Mouse (Mus musculus) embryonic facial prominence, embryonic 11.5 days (tissue): ENCODE results near the gene Naa10. TPM values are rescaled to one million over a fixed set of nuclear protein-coding genes. Genes with fewer than 3 reads are reported as not detected.

Experiments
- ATAC-seq: fragments of 200-750 bp; cut with Nextera tagmentation; replicated peaks from 2 replicates; pipeline ENCODE4 v1.8.0; 2017; ENCODE audit warnings: low read depth; ENCODE audit not compliant: insufficient number of reproducible peaks, low FRiP score, low TSS enrichment
- DNase-seq: peaks from one replicate; pipeline ENCODE4 v3.0.0-alpha.2; 2015; ENCODE audit warnings: low spot score
- H3K27ac ChIP-seq: fragments of 300-500 bp; sonication (generic); replicated peaks from 2 replicates; pipeline ENCODE4 v1.5.1; 2014; ENCODE audit warnings: mild to moderate bottlenecking, low read depth, low read length, control low read depth
- H3K27me3 ChIP-seq: fragments of 300-500 bp; sonication (generic); 2 replicates; pipeline ENCODE4 v1.6.1; 2014; ENCODE audit warnings: mild to moderate bottlenecking, low read length, moderate library complexity, mixed read lengths; ENCODE audit not compliant: control insufficient read depth, insufficient read depth
- H3K36me3 ChIP-seq: fragments of 300-500 bp; sonication (generic); replicated peaks from 2 replicates; pipeline ENCODE4 v1.6.1; 2014; ENCODE audit warnings: low read depth, mild to moderate bottlenecking, low read length, moderate library complexity, mixed read lengths; ENCODE audit not compliant: control insufficient read depth, insufficient read depth
- H3K4me1 ChIP-seq: fragments of 300-500 bp; sonication (generic); 2 replicates; pipeline ENCODE4 v1.6.1; 2014; ENCODE audit warnings: low read length, mixed read lengths; ENCODE audit not compliant: control insufficient read depth, insufficient read depth
- H3K4me2 ChIP-seq: fragments of 300-500 bp; sonication (generic); 2 replicates; pipeline ENCODE4 v1.6.1; 2014; ENCODE audit warnings: low read depth, mild to moderate bottlenecking, control low read depth, low read length, moderate library complexity
- H3K4me3 ChIP-seq: fragments of 300-500 bp; sonication (generic); 2 replicates; pipeline ENCODE4 v1.5.1; 2014; ENCODE audit warnings: low read depth, low read length, control low read depth
- H3K9ac ChIP-seq: fragments of 300-500 bp; sonication (generic); replicated peaks from 2 replicates; pipeline ENCODE4 v1.6.1; 2014; ENCODE audit warnings: mild to moderate bottlenecking, control low read depth, low read length
- H3K9me3 ChIP-seq: fragments of 300-500 bp; sonication (generic); replicated peaks from 2 replicates; pipeline ENCODE4 v1.6.1; 2016; ENCODE audit warnings: mild to moderate bottlenecking, low read length, inconsistent platforms, mixed read lengths; ENCODE audit not compliant: control insufficient read depth
- WGBS: fragments of 180-500 bp; shearing (Covaris S2); extraction: QIAGEN DNeasy Blood & Tissue Kit; methylation state at CpG from one replicate; pipeline ENCODE4 v1.1.7; 2014; 5-methylcytosine and 5-hydroxymethylcytosine counted together
- polyA plus RNA-seq: library from polyadenylated mRNA; unstranded; fragments of >200 nt; fragmentation: Nextera tagmentation; extraction: Ambion mirVana; gene quantifications from 2 replicates; pipeline ENCODE4 v1.2.1, GENCODE M21; 2014

Gene Naa10
- polyA plus RNA-seq, 1 experiment from 2014 or later = 159 TPM

GRCm38 (mm10) chrX:73881036-73881427, 40.7 kb downstream of the Naa10 start:
- H3K9ac ChIP-seq = peak overlapping the region; percentile 9; the same call in 1 of the 2 replicates
- peaks cover 6% of the 10 kb centered on the region; the same call in 1 of the 2 replicates for H3K27me3 ChIP-seq
- peak overlapping the region; percentile 36 for H3K4me3 ChIP-seq
- H3K36me3 ChIP-seq = no peaks in the 10 kb centered on the region
- DNase-seq (peak; percentile 15), ATAC-seq (0 out of 2 replicates have a peak, but pooled peaks have one; percentile 59)
- peak overlapping the region; percentile 70 for H3K4me2 ChIP-seq
- 25% methylated on average over 16 of the region's 16 CpGs for WGBS
- H3K27ac ChIP-seq = no peak overlapping the region
- H3K4me1 ChIP-seq = no peaks in the 10 kb centered on the region
- no peaks in the 10 kb centered on the region for H3K9me3 ChIP-seq

GRCm38 (mm10) chrX:73880194-73881035, 41.3 kb downstream of the Naa10 start:
- WGBS = 21% methylated on average over 35 of the region's 48 CpGs
- Histone ChIP-seq H3K9me3 (no peaks in the 10 kb centered on the region), H3K27ac (no peak overlapping the region), H3K36me3 (no peaks in the 10 kb centered on the region), H3K4me1 (no peaks in the 10 kb centered on the region), H3K27me3 (peaks cover 6% of the 10 kb centered on the region; the same call in 1 of the 2 replicates), H3K9ac (peak overlapping the region; percentile 9; the same call in 1 of the 2 replicates), H3K4me2 (peak overlapping the region; percentile 70), H3K4me3 (peak overlapping the region; percentile 36)
- ATAC-seq = peak; percentile 23; the same call in 1 of the 2 replicates
- DNase-seq = peak; percentile 21

- H3K4me2 ChIP-seq = no peak overlapping the region
- H3K9me3 ChIP-seq = no peaks in the 10 kb centered on the region
- no peaks in the 10 kb centered on the region for H3K4me1 ChIP-seq
- DNase-seq = no peak
- 62% methylated on average over 1 of the region's 1 CpGs for WGBS
- peaks cover 6% of the 10 kb centered on the region; the same call in 1 of the 2 replicates for H3K27me3 ChIP-seq
- ATAC-seq = no peak
- no peak overlapping the region for H3K27ac ChIP-seq
- no peaks in the 10 kb centered on the region for H3K36me3 ChIP-seq
- H3K4me3 ChIP-seq = no peak overlapping the region
- no peak overlapping the region for H3K9ac ChIP-seq
These were observed 44.7 kb downstream of the Naa10 start for GRCm38 (mm10) chrX:73877014-73877413.

DNA sequence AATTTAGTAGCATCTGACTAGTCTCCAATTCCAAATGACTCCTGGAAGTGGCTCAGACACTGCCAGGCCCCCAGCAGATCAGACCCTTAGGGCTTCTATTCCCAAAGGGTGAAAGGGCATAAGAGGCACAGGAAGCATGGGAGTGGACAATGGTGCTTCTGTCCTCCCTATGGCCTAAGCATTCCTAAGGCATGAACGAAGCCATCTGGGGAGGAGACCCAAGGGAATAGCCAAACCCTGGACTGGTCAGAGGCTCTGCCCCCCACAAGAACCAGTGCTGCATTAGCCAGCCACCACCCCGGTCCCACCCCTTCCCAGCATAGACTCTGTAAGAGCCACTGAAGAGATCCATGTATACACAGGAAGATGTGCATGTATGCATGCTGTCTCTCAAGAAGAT, 45.9 kb downstream of the Naa10 start:
- Histone ChIP-seq H3K4me1 (no peaks in the 10 kb centered on the region), H3K9ac (no peak overlapping the region), H3K27me3 (peaks cover 6% of the 10 kb centered on the region; the same call in 1 of the 2 replicates), H3K36me3 (no peaks in the 10 kb centered on the region), H3K4me2 (no peak overlapping the region), H3K4me3 (no peak overlapping the region), H3K9me3 (no peaks in the 10 kb centered on the region), H3K27ac (no peak overlapping the region)
- DNase-seq (no peak), ATAC-seq (no peak)
- 60% methylated on average over 2 of the region's 2 CpGs for WGBS

DNA sequence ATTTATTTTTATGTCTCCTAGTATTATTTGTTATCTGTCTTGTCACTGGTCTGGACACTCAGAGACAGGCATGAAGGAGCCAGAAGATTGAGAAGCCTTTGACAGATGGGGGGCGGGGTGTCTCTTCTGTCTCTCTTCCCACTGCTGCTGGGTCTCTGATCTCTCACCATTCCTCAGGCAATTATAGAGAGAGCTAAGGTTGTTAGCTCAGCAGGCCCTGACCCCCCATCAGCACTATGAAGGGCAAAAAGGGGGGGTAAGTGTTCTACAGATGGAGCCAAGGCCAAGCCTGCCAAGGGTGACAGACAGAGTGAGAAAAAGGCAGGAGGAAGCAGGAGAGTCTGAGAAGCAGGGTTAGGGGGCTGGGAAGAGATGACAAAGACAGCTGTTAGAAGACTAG, 49.8 kb downstream of the Naa10 start:
- Histone ChIP-seq H3K4me3 (no peak overlapping the region), H3K36me3 (no peaks in the 10 kb centered on the region), H3K9ac (no peak overlapping the region), H3K27me3 (no peaks in the 10 kb centered on the region), H3K9me3 (no peaks in the 10 kb centered on the region), H3K4me2 (no peak overlapping the region), H3K4me1 (no peaks in the 10 kb centered on the region), H3K27ac (no peak overlapping the region)
- 47% methylated on average over 1 of the region's 1 CpGs for WGBS
- ATAC-seq (no peak), DNase-seq (no peak)

GRCm38 (mm10) chrX:73871474-73871873, 50.3 kb downstream of the Naa10 start:
- Histone ChIP-seq H3K27me3 (no peaks in the 10 kb centered on the region), H3K36me3 (no peaks in the 10 kb centered on the region), H3K9me3 (no peaks in the 10 kb centered on the region), H3K27ac (no peak overlapping the region), H3K4me1 (no peaks in the 10 kb centered on the region), H3K9ac (no peak overlapping the region), H3K4me3 (no peak overlapping the region), H3K4me2 (no peak overlapping the region)
- no peak for ATAC-seq
- DNase-seq = no peak

DNA sequence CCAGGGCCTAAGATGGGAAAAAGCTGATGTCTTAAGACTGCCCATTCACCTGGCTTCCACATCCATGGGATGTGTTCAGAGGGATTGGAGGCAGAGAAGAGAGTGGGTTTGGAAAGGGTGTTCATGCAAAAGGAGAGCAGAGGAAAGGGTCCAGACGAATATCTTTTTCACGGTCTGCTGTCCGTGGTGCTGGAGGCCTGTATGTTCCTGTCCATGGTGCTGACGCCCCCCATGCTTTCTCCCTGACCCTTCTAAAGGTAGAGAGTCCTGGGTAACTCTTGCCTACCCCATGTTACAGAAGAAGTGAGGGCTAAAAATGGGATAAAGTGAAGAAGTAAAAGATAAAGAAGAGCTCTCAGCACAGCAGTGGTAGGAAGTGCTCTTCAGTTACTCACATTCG, 52.4 kb downstream of the Naa10 start:
- no peak overlapping the region for H3K4me3 ChIP-seq
- H3K4me2 ChIP-seq = no peak overlapping the region
- H3K9ac ChIP-seq = no peak overlapping the region
- no peaks in the 10 kb centered on the region for H3K27me3 ChIP-seq
- no peaks in the 10 kb centered on the region for H3K36me3 ChIP-seq
- no peaks in the 10 kb centered on the region for H3K4me1 ChIP-seq
- H3K27ac ChIP-seq = no peak overlapping the region
- DNase-seq (peak; percentile 71), ATAC-seq (no peak)
- no peaks in the 10 kb centered on the region for H3K9me3 ChIP-seq
- WGBS = 18% methylated on average over 5 of the region's 5 CpGs

- no peak overlapping the region for H3K4me3 ChIP-seq
These were observed 53.9 kb downstream of the Naa10 start for GRCm38 (mm10) chrX:73867852-73868251.

More at GRCm38 (mm10) chrX:73867852-73868251, 53.9 kb downstream of the Naa10 start:
- ATAC-seq (no peak), DNase-seq (no peak)
- no peaks in the 10 kb centered on the region for H3K4me1 ChIP-seq
- no peak overlapping the region for H3K4me2 ChIP-seq
- H3K27me3 ChIP-seq = no peaks in the 10 kb centered on the region
- WGBS = 87% methylated on average over 1 of the region's 1 CpGs
- H3K9ac ChIP-seq = no peak overlapping the region
- no peak overlapping the region for H3K27ac ChIP-seq
- no peaks in the 10 kb centered on the region for H3K9me3 ChIP-seq
- no peaks in the 10 kb centered on the region for H3K36me3 ChIP-seq
